Mouse (Mus musculus) testis, adult 2 months (tissue): ENCODE measurements at regions not wholly inside any gene's neighbourhood (a gene's known extent, or its start where the extent isn't known, plus 50 kb on each side); places are given as distances from the start of the nearest gene placed in this dataset.

Source experiments
- CTCF ChIP-seq: fragments of 200-500 bp; IDR thresholded peaks from 2 replicates; pipeline ENCODE4 v1.5.1; 2012; ENCODE audit warnings: low read depth, mild to moderate bottlenecking, inconsistent platforms, low read length, moderate library complexity; ENCODE audit not compliant: control insufficient read depth, insufficient read depth, insufficient replicate concordance
- POLR2A ChIP-seq: fragments of 200-500 bp; IDR thresholded peaks from 2 replicates; pipeline ENCODE4 v1.6.1; 2012; ENCODE audit warnings: low read depth, mild to moderate bottlenecking, inconsistent platforms, low read length, moderate library complexity; ENCODE audit not compliant: control insufficient read depth

GRCm38 (mm10) chr11:18070586-18071306, 117.1 kb upstream of the Etaa1 start:
- TF ChIP-seq CTCF (no peak), POLR2A (no peak)
